Mouse (Mus musculus): ENCODE results near the gene Rxrg.
A peak's percentile ranks its signal among the peaks of the same experiment; 100 is the strongest.

The Rxrg gene

GRCm38 (mm10) chr1:167652336-167652735 lies 54.2 kb downstream of the Rxrg start:
- peaks cover 21% of the 10 kb centered on the region for H3K9me3 ChIP-seq (ENCODE audit: low read length)
- no peak for TF ChIP-seq POU5F1 (IDR thresholded peaks at IDR 0.05; ENCODE audit: borderline replicate concordance, low read length)
- TF ChIP-seq CTCF (conservative IDR thresholded peaks at IDR 0.05; ENCODE audit: low read length), result no peak
- no peak for TF ChIP-seq NANOG (IDR thresholded peaks at IDR 0.05; ENCODE audit: borderline replicate concordance, low read length)
- H3K4me3 ChIP-seq (replicated peaks; ENCODE audit: low read length), result no peak overlapping the region
- peaks cover 13% of the 10 kb centered on the region for H3K4me1 ChIP-seq (replicated peaks; ENCODE audit: low read depth, low read length)
- no peaks in the 10 kb centered on the region for H3K36me3 ChIP-seq (ENCODE audit: insufficient read depth, low read length)
- 0 out of 2 replicates have a peak, but pooled peaks cover 16% of the 10 kb centered on the region for H3K27me3 ChIP-seq (ENCODE audit: insufficient read depth, low read length)

GRCm38 (mm10) chr1:167659065-167659464 lies 60.9 kb downstream of the Rxrg start:
- Histone ChIP-seq H3K36me3 (ENCODE audit: insufficient read depth, low read length) (no peaks in the 10 kb centered on the region), H3K27me3 (ENCODE audit: insufficient read depth, low read length) (peaks cover 59% of the 10 kb centered on the region), H3K4me1 (replicated peaks; ENCODE audit: low read depth, low read length) (peaks cover 16% of the 10 kb centered on the region), H3K4me3 (replicated peaks; ENCODE audit: low read length) (no peak overlapping the region), H3K9me3 (ENCODE audit: low read length) (peaks cover 14% of the 10 kb centered on the region)
- no peak for TF ChIP-seq NANOG (IDR thresholded peaks at IDR 0.05; ENCODE audit: borderline replicate concordance, low read length)
- no peak for TF ChIP-seq POU5F1 (IDR thresholded peaks at IDR 0.05; ENCODE audit: borderline replicate concordance, low read length)
- TF ChIP-seq CTCF (conservative IDR thresholded peaks at IDR 0.05; ENCODE audit: low read length), result no peak

- peaks cover 14% of the 10 kb centered on the region for H3K9me3 ChIP-seq (ENCODE audit: low read length)
- TF ChIP-seq POU5F1 (IDR thresholded peaks at IDR 0.05; ENCODE audit: borderline replicate concordance, low read length), result no peak
- no peak for TF ChIP-seq CTCF (conservative IDR thresholded peaks at IDR 0.05; ENCODE audit: low read length)
- TF ChIP-seq NANOG (IDR thresholded peaks at IDR 0.05; ENCODE audit: borderline replicate concordance, low read length), result no peak
- H3K27me3 ChIP-seq (ENCODE audit: insufficient read depth, low read length), result peaks cover 63% of the 10 kb centered on the region
Observed at GRCm38 (mm10) chr1:167660521-167661101, 62.4 kb downstream of the Rxrg start.

GRCm38 (mm10) chr1:167661123-167661522 lies 62.9 kb downstream of the Rxrg start:
- Histone ChIP-seq H3K27me3 (ENCODE audit: insufficient read depth, low read length) (peaks cover 67% of the 10 kb centered on the region), H3K4me1 (replicated peaks; ENCODE audit: low read depth, low read length) (peaks cover 16% of the 10 kb centered on the region), H3K9me3 (ENCODE audit: low read length) (peaks cover 10% of the 10 kb centered on the region), H3K36me3 (ENCODE audit: insufficient read depth, low read length) (no peaks in the 10 kb centered on the region), H3K4me3 (replicated peaks; ENCODE audit: low read length) (peak overlapping the region; percentile 64)
- TF ChIP-seq NANOG (IDR thresholded peaks at IDR 0.05; ENCODE audit: borderline replicate concordance, low read length) (no peak), POU5F1 (IDR thresholded peaks at IDR 0.05; ENCODE audit: borderline replicate concordance, low read length) (no peak), CTCF (conservative IDR thresholded peaks at IDR 0.05; ENCODE audit: low read length) (no peak)

More at GRCm38 (mm10) chr1:167660521-167661101, 62.4 kb downstream of the Rxrg start:
- Histone ChIP-seq H3K4me3 (replicated peaks; ENCODE audit: low read length) (peak overlapping the region; percentile 64), H3K36me3 (ENCODE audit: insufficient read depth, low read length) (no peaks in the 10 kb centered on the region), H3K4me1 (replicated peaks; ENCODE audit: low read depth, low read length) (peaks cover 16% of the 10 kb centered on the region)

DNA sequence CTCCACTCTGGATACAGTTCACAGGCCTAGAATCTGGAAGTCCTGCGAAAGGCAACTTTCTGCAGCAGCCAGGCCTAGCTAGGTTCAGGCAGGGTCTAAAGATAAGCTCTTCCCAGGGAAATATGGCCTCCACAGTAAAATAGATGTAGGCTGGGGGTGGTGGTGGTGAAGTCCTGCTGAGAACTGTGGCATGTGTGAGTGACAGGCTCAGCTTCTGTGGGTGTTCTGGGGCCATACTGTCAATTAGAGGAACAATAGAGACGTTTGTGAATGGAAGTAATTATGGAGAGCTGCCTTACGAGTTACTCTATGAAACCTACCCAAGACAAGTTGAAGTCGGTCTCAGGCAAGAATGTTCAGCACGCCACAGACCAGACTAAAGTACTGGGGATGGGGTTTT lies 65.0 kb downstream of the Rxrg start:
- TF ChIP-seq POU5F1 (IDR thresholded peaks at IDR 0.05; ENCODE audit: borderline replicate concordance, low read length), result no peak

GRCm38 (mm10) chr1:167669796-167670195 lies 71.6 kb downstream of the Rxrg start:
- Histone ChIP-seq H3K4me1 (replicated peaks; ENCODE audit: low read depth, low read length) (peaks cover 7% of the 10 kb centered on the region), H3K4me3 (replicated peaks; ENCODE audit: low read length) (no peak overlapping the region), H3K9me3 (ENCODE audit: low read length) (no peaks in the 10 kb centered on the region), H3K36me3 (ENCODE audit: insufficient read depth, low read length) (no peaks in the 10 kb centered on the region), H3K27me3 (ENCODE audit: insufficient read depth, low read length) (peaks cover 71% of the 10 kb centered on the region)
- TF ChIP-seq CTCF (conservative IDR thresholded peaks at IDR 0.05; ENCODE audit: low read length) (peak; percentile 84), POU5F1 (IDR thresholded peaks at IDR 0.05; ENCODE audit: borderline replicate concordance, low read length) (no peak)

More for the DNA sequence above, 65.0 kb downstream of the Rxrg start:
- Histone ChIP-seq H3K4me1 (replicated peaks; ENCODE audit: low read depth, low read length) (peaks cover 16% of the 10 kb centered on the region), H3K27me3 (ENCODE audit: insufficient read depth, low read length) (peaks cover 67% of the 10 kb centered on the region), H3K9me3 (ENCODE audit: low read length) (no peaks in the 10 kb centered on the region), H3K36me3 (ENCODE audit: insufficient read depth, low read length) (no peaks in the 10 kb centered on the region), H3K4me3 (replicated peaks; ENCODE audit: low read length) (no peak overlapping the region)

GRCm38 (mm10) chr1:167672433-167672987 lies 74.3 kb downstream of the Rxrg start:
- peak overlapping the region; percentile 63 for H3K4me3 ChIP-seq (replicated peaks; ENCODE audit: low read length)
- TF ChIP-seq POU5F1 (IDR thresholded peaks at IDR 0.05; ENCODE audit: borderline replicate concordance, low read length) (no peak), CTCF (conservative IDR thresholded peaks at IDR 0.05; ENCODE audit: low read length) (no peak), NANOG (IDR thresholded peaks at IDR 0.05; ENCODE audit: borderline replicate concordance, low read length) (no peak)
- H3K9me3 ChIP-seq (ENCODE audit: low read length), result no peaks in the 10 kb centered on the region
- no peaks in the 10 kb centered on the region for H3K36me3 ChIP-seq (ENCODE audit: insufficient read depth, low read length)
- peaks cover 7% of the 10 kb centered on the region for H3K4me1 ChIP-seq (replicated peaks; ENCODE audit: low read depth, low read length)
- peaks cover 72% of the 10 kb centered on the region for H3K27me3 ChIP-seq (ENCODE audit: insufficient read depth, low read length)

DNA sequence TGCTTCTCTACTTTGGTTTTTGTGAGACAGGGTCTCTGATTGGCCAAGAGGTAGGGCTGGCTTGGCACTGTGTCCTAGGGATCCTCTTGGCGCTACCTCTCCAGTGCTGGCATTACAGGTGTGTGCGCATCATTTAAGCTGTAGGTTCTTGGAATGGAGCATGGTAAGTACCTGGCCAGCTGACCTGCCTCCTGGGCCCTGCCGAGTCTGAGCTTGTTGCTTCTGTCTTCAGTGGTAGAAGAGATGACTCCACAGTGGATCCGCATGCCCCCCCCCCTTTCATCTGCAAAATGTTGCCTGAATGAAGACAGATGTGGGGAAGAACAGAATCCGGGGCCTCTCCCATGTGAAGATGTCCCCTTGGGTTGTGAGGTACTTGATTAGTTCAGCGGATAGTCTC lies 80.9 kb downstream of the Rxrg start:
- no peaks in the 10 kb centered on the region for H3K9me3 ChIP-seq (ENCODE audit: low read length)
- H3K36me3 ChIP-seq (ENCODE audit: insufficient read depth, low read length), result no peaks in the 10 kb centered on the region
- H3K27me3 ChIP-seq (ENCODE audit: insufficient read depth, low read length), result peaks cover 27% of the 10 kb centered on the region
- TF ChIP-seq CTCF (conservative IDR thresholded peaks at IDR 0.05; ENCODE audit: low read length) (no peak), POU5F1 (IDR thresholded peaks at IDR 0.05; ENCODE audit: borderline replicate concordance, low read length) (no peak), NANOG (IDR thresholded peaks at IDR 0.05; ENCODE audit: borderline replicate concordance, low read length) (no peak)
- H3K4me1 ChIP-seq (replicated peaks; ENCODE audit: low read depth, low read length), result no peaks in the 10 kb centered on the region
- H3K4me3 ChIP-seq (replicated peaks; ENCODE audit: low read length), result no peak overlapping the region

DNA sequence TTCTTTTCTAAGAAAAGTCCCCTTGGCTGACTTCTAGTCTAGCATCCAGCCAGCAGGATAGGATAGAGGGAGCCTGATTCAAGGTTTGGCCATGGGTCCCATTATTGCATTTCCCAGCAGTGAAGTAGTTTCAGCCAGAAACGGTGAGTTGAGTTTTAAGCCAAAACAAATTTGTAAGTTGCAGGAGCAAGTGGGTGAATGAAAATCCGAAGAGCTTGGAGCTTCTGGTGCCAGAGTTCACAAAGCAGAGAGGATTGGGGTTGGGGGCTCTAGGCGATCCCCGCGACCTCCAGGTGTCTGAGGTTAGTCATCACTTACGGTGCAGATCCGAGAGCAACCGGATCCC lies 89.8 kb downstream of the Rxrg start:
- H3K27me3 ChIP-seq (ENCODE audit: insufficient read depth, low read length), result peaks cover 72% of the 10 kb centered on the region
- TF ChIP-seq NANOG (IDR thresholded peaks at IDR 0.05; ENCODE audit: borderline replicate concordance, low read length) (no peak), CTCF (conservative IDR thresholded peaks at IDR 0.05; ENCODE audit: low read length) (no peak), POU5F1 (IDR thresholded peaks at IDR 0.05; ENCODE audit: borderline replicate concordance, low read length) (no peak)
- H3K9me3 ChIP-seq (ENCODE audit: low read length), result peaks cover 7% of the 10 kb centered on the region; the same call in 1 of the 2 replicates
- peak overlapping the region; percentile 81 for H3K4me3 ChIP-seq (replicated peaks; ENCODE audit: low read length)
- H3K36me3 ChIP-seq (ENCODE audit: insufficient read depth, low read length), result no peaks in the 10 kb centered on the region
- peaks cover 32% of the 10 kb centered on the region for H3K4me1 ChIP-seq (replicated peaks; ENCODE audit: low read depth, low read length)
